Mouse (Mus musculus) limb, embryonic 15.5 days (tissue): ENCODE data around the gene Gpr137c. TPM values are rescaled to one million over a fixed set of nuclear protein-coding genes. Genes with fewer than 3 reads are reported as not detected.
A peak's percentile ranks its signal among the peaks of the same experiment; 100 is the strongest.

ENCODE experiments used
- ATAC-seq: fragments of 200-750 bp; cut with Nextera tagmentation; 2 replicates; pipeline ENCODE4 v1.8.0; 2017; ENCODE audit warnings: low read depth, moderate TSS enrichment; ENCODE audit not compliant: insufficient number of reproducible peaks, low FRiP score, low TSS enrichment
- H3K27ac ChIP-seq: fragments of 300-500 bp; sonication (generic); 2 replicates; pipeline ENCODE4 v1.5.1; 2015; ENCODE audit warnings: moderate library complexity, mild to moderate bottlenecking, inconsistent platforms
- H3K27me3 ChIP-seq: fragments of 300-500 bp; sonication (generic); 2 replicates; pipeline ENCODE4 v1.6.1; 2015; ENCODE audit warnings: inconsistent platforms
- H3K36me3 ChIP-seq: fragments of 300-500 bp; sonication (generic); 2 replicates; pipeline ENCODE4 v1.6.1; 2015; ENCODE audit warnings: inconsistent platforms
- H3K4me1 ChIP-seq: fragments of 300-500 bp; sonication (generic); 2 replicates; pipeline ENCODE4 v1.6.1; 2015; ENCODE audit warnings: inconsistent platforms
- H3K4me2 ChIP-seq: fragments of 300-500 bp; sonication (generic); 2 replicates; pipeline ENCODE4 v1.6.1; 2015; ENCODE audit warnings: mild to moderate bottlenecking, inconsistent platforms
- H3K4me3 ChIP-seq: fragments of 300-500 bp; sonication (generic); 2 replicates; pipeline ENCODE4 v1.5.1; 2015; ENCODE audit warnings: mild to moderate bottlenecking, inconsistent platforms
- H3K9ac ChIP-seq: fragments of 300-500 bp; sonication (generic); 2 replicates; pipeline ENCODE4 v1.6.1; 2015; ENCODE audit warnings: inconsistent platforms
- H3K9me3 ChIP-seq: fragments of 300-500 bp; sonication (generic); 2 replicates; pipeline ENCODE4 v1.6.1; 2016; ENCODE audit warnings: inconsistent platforms
- WGBS: fragments of 180-500 bp; shearing (Covaris S2); methylation state at CpG from one replicate; pipeline ENCODE4 v1.1.7; 2015; 5-methylcytosine and 5-hydroxymethylcytosine counted together
- polyA plus RNA-seq: library from polyadenylated mRNA; unstranded; fragments of >200 nt; fragmentation: Nextera tagmentation; extraction: Ambion mirVana; gene quantifications from 2 replicates; pipeline ENCODE4 v1.2.1, GENCODE M21; 2015

Gene Gpr137c
- polyA plus RNA-seq, 1 experiment from 2014 or later = 2.5 TPM

GRCm38 (mm10) chr14:45220090-45220956 is 806 bp downstream of the Gpr137c start, which contains the start of gene Txndc16:
Gene Txndc16, minus strand, starts transcription at chr14:45220328.
- H3K9me3 ChIP-seq = no peaks in the 10 kb centered on the region
- H3K4me2 ChIP-seq = peak within 1 kb of the TSS; percentile 97
- peak within 1 kb of the TSS; percentile 93 for H3K27ac ChIP-seq
- H3K9ac ChIP-seq = peak within 1 kb of the TSS; percentile 77
- H3K27me3 ChIP-seq = no peaks in the 10 kb centered on the region
- H3K4me3 ChIP-seq = peak within 1 kb of the TSS; percentile 85
- under 1% methylated on average over 59 of the region's 59 CpGs for WGBS
- ATAC-seq = peak; percentile 5; the same call in 1 of the 2 replicates
- no peaks in the 10 kb centered on the region for H3K36me3 ChIP-seq
- peaks cover 10% of the 10 kb centered on the region; the same call in 1 of the 2 replicates for H3K4me1 ChIP-seq

- Histone ChIP-seq H3K4me3 (peak overlapping the region; percentile 85), H3K4me1 (peaks cover 10% of the 10 kb centered on the region; the same call in 1 of the 2 replicates), H3K4me2 (peak overlapping the region; percentile 97), H3K9ac (peak overlapping the region; percentile 77), H3K36me3 (no peaks in the 10 kb centered on the region), H3K27ac (no peak overlapping the region), H3K9me3 (no peaks in the 10 kb centered on the region), H3K27me3 (no peaks in the 10 kb centered on the region)
- ATAC-seq = no peak
- WGBS = 8% methylated on average over 11 of the region's 11 CpGs
These were observed 1.6 kb downstream of the Gpr137c start for GRCm38 (mm10) chr14:45220957-45221630.

- Histone ChIP-seq H3K4me2 (no peak overlapping the region), H3K4me3 (no peak overlapping the region), H3K27ac (no peak overlapping the region), H3K4me1 (no peaks in the 10 kb centered on the region), H3K27me3 (no peaks in the 10 kb centered on the region), H3K9ac (no peak overlapping the region), H3K9me3 (no peaks in the 10 kb centered on the region), H3K36me3 (no peaks in the 10 kb centered on the region)
- ATAC-seq = no peak
- WGBS = 75% methylated on average over 2 of the region's 2 CpGs
These were observed 19.5 kb downstream of the Gpr137c start for GRCm38 (mm10) chr14:45239042-45239441.

GRCm38 (mm10) chr14:45241613-45242012 is 22.1 kb downstream of the Gpr137c start:
- H3K4me1 ChIP-seq = no peaks in the 10 kb centered on the region
- H3K4me2 ChIP-seq = no peak overlapping the region
- H3K9ac ChIP-seq = no peak overlapping the region
- H3K9me3 ChIP-seq = no peaks in the 10 kb centered on the region
- ATAC-seq = no peak
- no peak overlapping the region for H3K4me3 ChIP-seq
- no peaks in the 10 kb centered on the region for H3K36me3 ChIP-seq
- H3K27ac ChIP-seq = no peak overlapping the region
- no peaks in the 10 kb centered on the region for H3K27me3 ChIP-seq
- 45% methylated on average over 1 of the region's 1 CpGs for WGBS

- no peaks in the 10 kb centered on the region for H3K27me3 ChIP-seq
- no peak overlapping the region for H3K4me3 ChIP-seq
- no peak overlapping the region for H3K9ac ChIP-seq
- no peak overlapping the region for H3K4me2 ChIP-seq
- WGBS = 84% methylated on average over 4 of the region's 4 CpGs
- no peak for ATAC-seq
- H3K36me3 ChIP-seq = no peaks in the 10 kb centered on the region
- no peaks in the 10 kb centered on the region for H3K4me1 ChIP-seq
- H3K9me3 ChIP-seq = no peaks in the 10 kb centered on the region
- no peak overlapping the region for H3K27ac ChIP-seq
These were observed 32.1 kb downstream of the Gpr137c start for GRCm38 (mm10) chr14:45251548-45252076.

- no peak for ATAC-seq
- no peaks in the 10 kb centered on the region for H3K27me3 ChIP-seq
- 67% methylated on average over 3 of the region's 3 CpGs for WGBS
- no peak overlapping the region for H3K9ac ChIP-seq
- H3K36me3 ChIP-seq = no peaks in the 10 kb centered on the region
- no peak overlapping the region for H3K4me3 ChIP-seq
- no peaks in the 10 kb centered on the region for H3K9me3 ChIP-seq
- H3K4me1 ChIP-seq = no peaks in the 10 kb centered on the region
- no peak overlapping the region for H3K4me2 ChIP-seq
- no peak overlapping the region for H3K27ac ChIP-seq
These were observed 44.5 kb downstream of the Gpr137c start for GRCm38 (mm10) chr14:45263831-45264592.

GRCm38 (mm10) chr14:45275816-45276215 is 56.3 kb downstream of the Gpr137c start:
- 79% methylated on average over 6 of the region's 6 CpGs for WGBS
- H3K27me3 ChIP-seq = no peaks in the 10 kb centered on the region
- H3K4me1 ChIP-seq = no peaks in the 10 kb centered on the region
- no peak overlapping the region for H3K27ac ChIP-seq
- ATAC-seq = no peak
- H3K9me3 ChIP-seq = no peaks in the 10 kb centered on the region
- H3K9ac ChIP-seq = no peak overlapping the region
- no peak overlapping the region for H3K4me3 ChIP-seq
- no peaks in the 10 kb centered on the region for H3K36me3 ChIP-seq
- no peak overlapping the region for H3K4me2 ChIP-seq

GRCm38 (mm10) chr14:45282066-45282465 is 62.5 kb downstream of the Gpr137c start:
- Histone ChIP-seq H3K27ac (no peak overlapping the region), H3K9me3 (no peaks in the 10 kb centered on the region), H3K27me3 (no peaks in the 10 kb centered on the region), H3K9ac (no peak overlapping the region), H3K4me2 (no peak overlapping the region), H3K4me3 (no peak overlapping the region), H3K36me3 (peaks cover 3% of the 10 kb centered on the region; the same call in 1 of the 2 replicates), H3K4me1 (no peaks in the 10 kb centered on the region)
- no peak for ATAC-seq
- WGBS = 86% methylated on average over 3 of the region's 3 CpGs

- H3K9me3 ChIP-seq = no peaks in the 10 kb centered on the region
- no peaks in the 10 kb centered on the region for H3K4me1 ChIP-seq
- H3K27ac ChIP-seq = no peak overlapping the region
- no peak overlapping the region for H3K4me2 ChIP-seq
- WGBS = 77% methylated on average over 4 of the region's 4 CpGs
- ATAC-seq = no peak
- no peaks in the 10 kb centered on the region for H3K27me3 ChIP-seq
- H3K9ac ChIP-seq = no peak overlapping the region
- H3K4me3 ChIP-seq = no peak overlapping the region
- peaks cover 18% of the 10 kb centered on the region for H3K36me3 ChIP-seq
These were observed 72.1 kb downstream of the Gpr137c start for GRCm38 (mm10) chr14:45291608-45292007.

GRCm38 (mm10) chr14:45303939-45304338 is 84.4 kb downstream of the Gpr137c start:
- no peak overlapping the region for H3K4me3 ChIP-seq
- H3K27ac ChIP-seq = no peak overlapping the region
- H3K9me3 ChIP-seq = no peaks in the 10 kb centered on the region
- H3K36me3 ChIP-seq = peaks cover 44% of the 10 kb centered on the region
- H3K9ac ChIP-seq = no peak overlapping the region
- no peaks in the 10 kb centered on the region for H3K4me1 ChIP-seq
- H3K27me3 ChIP-seq = no peaks in the 10 kb centered on the region
- no peak for ATAC-seq
- no peak overlapping the region for H3K4me2 ChIP-seq
- 79% methylated on average over 4 of the region's 4 CpGs for whole genome bisulfite sequencing

- peaks cover 39% of the 10 kb centered on the region for H3K36me3 ChIP-seq
- H3K4me2 ChIP-seq = no peak overlapping the region
- no peak for ATAC-seq
- 82% methylated on average over 4 of the region's 4 CpGs for WGBS
- H3K9ac ChIP-seq = no peak overlapping the region
- no peaks in the 10 kb centered on the region for H3K9me3 ChIP-seq
- no peaks in the 10 kb centered on the region for H3K4me1 ChIP-seq
- H3K27ac ChIP-seq = no peak overlapping the region
- no peaks in the 10 kb centered on the region for H3K27me3 ChIP-seq
- no peak overlapping the region for H3K4me3 ChIP-seq
These were observed 84.9 kb downstream of the Gpr137c start for GRCm38 (mm10) chr14:45304389-45304788.
